Mouse (Mus musculus): ENCODE results near the gene Rbm20. TPM values are rescaled to one million over a fixed set of nuclear protein-coding genes. Genes with fewer than 3 reads are reported as not detected.
A peak's percentile ranks its signal among the peaks of the same experiment; 100 is the strongest.

The Rbm20 gene
- polyA plus RNA-seq, 1 experiment from 2014 or later, result 0.52 TPM

DNA sequence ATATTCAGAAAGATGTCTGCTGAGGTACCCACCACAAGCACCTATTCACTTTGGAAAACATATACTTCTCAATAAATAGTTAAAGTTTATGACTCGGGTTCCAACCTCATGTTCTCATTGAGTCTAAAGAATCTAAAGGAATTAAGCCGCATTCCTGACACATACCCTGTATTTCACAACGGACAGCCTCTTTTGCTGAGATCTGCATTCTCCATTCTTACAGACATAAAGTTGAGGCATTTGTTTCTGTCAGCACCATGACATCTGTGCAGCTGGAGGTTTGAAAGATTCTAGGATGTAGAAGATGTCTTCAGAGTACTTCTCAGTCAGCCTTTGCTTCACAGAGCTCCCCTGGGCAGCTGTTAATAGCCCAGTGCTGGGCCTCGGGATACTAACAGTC, 117.9 kb downstream of the Rbm20 start:
- Histone ChIP-seq H3K27me3 (replicated peaks; ENCODE audit: control insufficient read depth, insufficient read depth, low read length) (no peaks in the 10 kb centered on the region), H3K4me3 (ENCODE audit: low read depth, low read length) (no peak overlapping the region), H3K27ac (ENCODE audit: low read depth, low read length) (no peak overlapping the region), H3K9me3 (ENCODE audit: control insufficient read depth) (no peaks in the 10 kb centered on the region), H3K9ac (ENCODE audit: low read depth, low read length) (no peak overlapping the region), H3K36me3 (ENCODE audit: control insufficient read depth, insufficient read depth) (no peaks in the 10 kb centered on the region), H3K4me2 (replicated peaks; ENCODE audit: low read depth) (no peak overlapping the region), H3K4me1 (replicated peaks; ENCODE audit: control insufficient read depth, insufficient read depth, low read length) (0 out of 2 replicates have a peak, but pooled peaks cover 3% of the 10 kb centered on the region)
- no peak for ATAC-seq
- TF ChIP-seq CTCF (IDR thresholded peaks at IDR 0.05; ENCODE audit: low read depth), result no peak
- 67% methylated on average over 4 of the region's 4 CpGs for WGBS

DNA sequence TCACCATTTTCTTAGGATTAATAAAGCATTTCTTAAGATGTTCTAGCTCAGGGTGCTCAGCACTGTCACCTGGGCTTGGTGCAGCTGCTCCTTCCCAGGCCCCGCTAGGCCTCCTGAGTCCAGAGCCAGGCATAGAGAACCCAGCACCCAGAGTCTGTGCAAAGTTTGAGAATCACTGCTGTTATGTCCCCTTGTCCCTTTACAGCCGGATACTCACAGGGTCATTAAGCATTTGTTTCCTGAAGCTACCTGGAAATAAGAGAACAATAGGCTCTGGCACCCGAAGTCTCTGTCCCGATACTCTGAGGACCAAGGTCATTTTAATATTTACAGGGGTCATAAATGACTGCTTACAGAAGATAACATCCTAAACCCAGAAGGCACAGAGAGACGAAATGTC, 118.9 kb downstream of the Rbm20 start:
- 41% methylated on average over 5 of the region's 5 CpGs for WGBS
- ATAC-seq, result peak; percentile 53
- H3K4me3 ChIP-seq (ENCODE audit: low read depth, low read length), result no peak overlapping the region
- no peaks in the 10 kb centered on the region for H3K27me3 ChIP-seq (replicated peaks; ENCODE audit: control insufficient read depth, insufficient read depth, low read length)
- H3K4me1 ChIP-seq (replicated peaks; ENCODE audit: control insufficient read depth, insufficient read depth, low read length), result peaks cover 7% of the 10 kb centered on the region; the same call in 1 of the 2 replicates
- no peaks in the 10 kb centered on the region for H3K36me3 ChIP-seq (ENCODE audit: control insufficient read depth, insufficient read depth)
- no peak overlapping the region for H3K9ac ChIP-seq (ENCODE audit: low read depth, low read length)
- H3K4me2 ChIP-seq (replicated peaks; ENCODE audit: low read depth), result no peak overlapping the region
- no peak for TF ChIP-seq CTCF (IDR thresholded peaks at IDR 0.05; ENCODE audit: low read depth)
- H3K9me3 ChIP-seq (ENCODE audit: control insufficient read depth), result no peaks in the 10 kb centered on the region
- H3K27ac ChIP-seq (ENCODE audit: low read depth, low read length), result no peak overlapping the region

DNA sequence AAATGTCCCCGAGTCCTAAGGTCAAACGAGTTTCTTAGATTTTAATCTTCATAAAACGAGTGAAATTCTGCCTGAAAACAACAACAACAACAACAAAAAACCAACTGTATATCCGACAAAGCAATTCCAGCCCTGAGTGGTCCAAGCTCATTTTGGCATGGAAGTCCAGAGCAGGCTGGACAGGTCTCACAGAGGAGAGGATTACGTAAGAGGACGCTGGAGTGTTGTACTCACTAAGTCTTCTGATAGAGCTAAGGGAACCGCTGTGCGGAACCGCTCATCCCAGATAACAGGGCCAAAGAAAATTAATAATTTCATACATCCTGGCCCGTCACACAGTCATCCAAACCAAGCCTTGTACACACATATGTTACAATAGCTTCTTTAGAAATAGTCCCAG, 120.7 kb downstream of the Rbm20 start:
- no peak for ATAC-seq

DNA sequence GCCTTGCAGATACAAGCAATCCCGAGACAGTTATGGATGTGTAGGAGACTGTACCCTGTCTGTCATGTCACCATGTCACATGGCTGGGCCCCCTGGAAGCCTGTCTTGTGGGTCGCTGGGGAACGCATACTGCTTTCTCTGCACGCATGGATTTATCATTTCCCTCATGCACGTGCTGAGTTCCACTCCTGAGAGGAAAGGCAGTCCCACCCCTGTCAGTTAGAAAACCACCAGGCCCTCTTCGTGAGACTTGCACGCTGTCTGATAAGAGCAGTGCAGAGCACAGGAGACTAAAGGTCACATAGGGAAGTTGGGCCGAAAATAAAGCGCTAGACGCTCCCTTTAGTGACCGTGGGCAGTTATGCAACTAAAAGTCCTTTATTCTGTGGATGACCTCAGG, 122.8 kb downstream of the Rbm20 start:
- peak; percentile 63 for ATAC-seq
- no peaks in the 10 kb centered on the region for H3K9me3 ChIP-seq (ENCODE audit: control insufficient read depth)

More for the DNA sequence above, 120.7 kb downstream of the Rbm20 start:
- H3K4me3 ChIP-seq (ENCODE audit: low read depth, low read length), result no peak overlapping the region
- no peaks in the 10 kb centered on the region for H3K36me3 ChIP-seq (ENCODE audit: control insufficient read depth, insufficient read depth)
- TF ChIP-seq CTCF (IDR thresholded peaks at IDR 0.05; ENCODE audit: low read depth), result no peak
- no peaks in the 10 kb centered on the region for H3K9me3 ChIP-seq (ENCODE audit: control insufficient read depth)
- H3K9ac ChIP-seq (ENCODE audit: low read depth, low read length), result no peak overlapping the region
- no peak overlapping the region for H3K27ac ChIP-seq (ENCODE audit: low read depth, low read length)
- no peaks in the 10 kb centered on the region for H3K27me3 ChIP-seq (replicated peaks; ENCODE audit: control insufficient read depth, insufficient read depth, low read length)
- WGBS, result 79% methylated on average over 10 of the region's 10 CpGs
- peaks cover 8% of the 10 kb centered on the region; the same call in 1 of the 2 replicates for H3K4me1 ChIP-seq (replicated peaks; ENCODE audit: control insufficient read depth, insufficient read depth, low read length)
- H3K4me2 ChIP-seq (replicated peaks; ENCODE audit: low read depth), result no peak overlapping the region

DNA sequence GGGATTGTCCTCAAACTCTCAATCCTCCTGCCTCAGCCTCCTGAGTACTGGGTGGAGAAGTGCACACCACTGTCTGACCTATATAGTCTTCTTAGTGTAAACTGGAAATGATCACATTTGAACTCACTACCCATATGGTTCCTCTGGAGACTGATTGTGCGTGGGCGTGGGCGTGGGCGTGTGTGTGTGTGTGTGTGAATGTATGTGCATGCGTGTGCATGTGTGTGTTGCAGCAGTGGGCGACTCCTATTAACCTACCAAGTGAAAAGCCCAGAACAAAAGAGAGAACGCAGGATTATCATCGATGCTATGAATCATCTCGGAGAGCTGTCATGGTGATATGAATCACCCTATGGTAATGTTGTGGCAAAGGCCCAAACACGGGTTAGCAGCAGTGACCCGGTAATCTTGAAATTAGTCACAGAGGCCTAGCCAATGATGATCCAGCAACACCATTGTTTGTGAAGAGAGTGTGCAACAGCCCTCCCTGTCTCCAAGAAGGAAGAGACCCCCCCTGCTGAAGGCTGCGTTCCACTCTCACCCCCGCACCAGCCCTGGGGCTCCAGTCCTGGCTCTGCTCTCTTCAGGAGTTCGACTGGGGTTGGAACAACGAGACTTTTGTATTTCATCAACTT, 123.4 kb downstream of the Rbm20 start:
- H3K27me3 ChIP-seq (replicated peaks; ENCODE audit: control insufficient read depth, insufficient read depth, low read length), result no peaks in the 10 kb centered on the region
- TF ChIP-seq CTCF (IDR thresholded peaks at IDR 0.05; ENCODE audit: low read depth), result no peak
- 0 out of 2 replicates have a peak overlapping the region, but pooled peaks have one; percentile 21 for H3K27ac ChIP-seq (ENCODE audit: low read depth, low read length)
- 0 out of 2 replicates have a peak, but pooled peaks have one; percentile 7 for ATAC-seq
- H3K9ac ChIP-seq (ENCODE audit: low read depth, low read length), result no peak overlapping the region
- H3K4me2 ChIP-seq (replicated peaks; ENCODE audit: low read depth), result no peak overlapping the region
- no peaks in the 10 kb centered on the region for H3K36me3 ChIP-seq (ENCODE audit: control insufficient read depth, insufficient read depth)
- no peak overlapping the region for H3K4me3 ChIP-seq (ENCODE audit: low read depth, low read length)
- WGBS, result 71% methylated on average over 15 of the region's 15 CpGs
- H3K9me3 ChIP-seq (ENCODE audit: control insufficient read depth), result no peaks in the 10 kb centered on the region
- peaks cover 8% of the 10 kb centered on the region; the same call in 1 of the 2 replicates for H3K4me1 ChIP-seq (replicated peaks; ENCODE audit: control insufficient read depth, insufficient read depth, low read length)

More for the DNA sequence above, 122.8 kb downstream of the Rbm20 start:
- WGBS, result 33% methylated on average over 11 of the region's 11 CpGs
- Histone ChIP-seq H3K36me3 (ENCODE audit: control insufficient read depth, insufficient read depth) (no peaks in the 10 kb centered on the region), H3K4me1 (replicated peaks; ENCODE audit: control insufficient read depth, insufficient read depth, low read length) (peaks cover 8% of the 10 kb centered on the region; the same call in 1 of the 2 replicates), H3K9ac (ENCODE audit: low read depth, low read length) (no peak overlapping the region), H3K27ac (ENCODE audit: low read depth, low read length) (peak overlapping the region; percentile 21; the same call in 1 of the 2 replicates), H3K27me3 (replicated peaks; ENCODE audit: control insufficient read depth, insufficient read depth, low read length) (no peaks in the 10 kb centered on the region), H3K4me2 (replicated peaks; ENCODE audit: low read depth) (no peak overlapping the region), H3K4me3 (ENCODE audit: low read depth, low read length) (no peak overlapping the region)
- no peak for TF ChIP-seq CTCF (IDR thresholded peaks at IDR 0.05; ENCODE audit: low read depth)

DNA sequence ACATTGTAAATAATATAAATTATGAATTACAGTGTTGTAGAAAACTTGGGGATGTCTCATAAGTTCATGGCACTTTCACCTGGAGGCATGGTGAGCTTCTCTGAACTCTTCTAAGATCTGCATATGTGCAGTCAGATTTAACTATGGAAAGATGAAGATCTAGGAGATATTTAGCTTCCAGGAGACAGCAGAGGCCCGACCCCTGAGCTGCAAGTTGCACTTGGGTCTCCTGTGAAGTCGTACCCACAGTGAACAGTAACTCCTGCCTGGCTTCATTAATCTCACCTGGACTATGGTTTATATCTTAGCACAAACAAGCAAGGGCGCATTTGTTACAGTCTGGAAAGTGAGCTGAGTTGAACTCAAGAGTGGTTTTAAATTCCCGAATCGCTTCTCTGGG, 124.3 kb downstream of the Rbm20 start:
- Histone ChIP-seq H3K27ac (ENCODE audit: low read depth, low read length) (no peak overlapping the region; the same call in 1 of the 2 replicates), H3K9me3 (ENCODE audit: control insufficient read depth) (no peaks in the 10 kb centered on the region), H3K4me1 (replicated peaks; ENCODE audit: control insufficient read depth, insufficient read depth, low read length) (peaks cover 8% of the 10 kb centered on the region; the same call in 1 of the 2 replicates), H3K36me3 (ENCODE audit: control insufficient read depth, insufficient read depth) (no peaks in the 10 kb centered on the region), H3K27me3 (replicated peaks; ENCODE audit: control insufficient read depth, insufficient read depth, low read length) (no peaks in the 10 kb centered on the region), H3K9ac (ENCODE audit: low read depth, low read length) (no peak overlapping the region), H3K4me2 (replicated peaks; ENCODE audit: low read depth) (no peak overlapping the region), H3K4me3 (ENCODE audit: low read depth, low read length) (no peak overlapping the region)
- no peak for ATAC-seq
- 62% methylated on average over 5 of the region's 5 CpGs for WGBS
- TF ChIP-seq CTCF (IDR thresholded peaks at IDR 0.05; ENCODE audit: low read depth), result no peak
